Mouse (Mus musculus): ENCODE data around the gene Kcnk10.

GRCm38 (mm10) chr12:98557013-98557677 lies 21.0 kb downstream of the Kcnk10 start:
- no peak for TF ChIP-seq CTCF (IDR thresholded peaks at IDR 0.05; ENCODE audit: extremely low read depth, insufficient read depth, insufficient read length, insufficient replicate concordance)
- TF ChIP-seq POLR2A (IDR thresholded peaks at IDR 0.05; ENCODE audit: low read depth, low read length), result no peak

Measured in spleen, adult 2 months (tissue).